Mouse (Mus musculus): Measurements from ENCODE around the gene Etv5.

Gene Etv5

DNA sequence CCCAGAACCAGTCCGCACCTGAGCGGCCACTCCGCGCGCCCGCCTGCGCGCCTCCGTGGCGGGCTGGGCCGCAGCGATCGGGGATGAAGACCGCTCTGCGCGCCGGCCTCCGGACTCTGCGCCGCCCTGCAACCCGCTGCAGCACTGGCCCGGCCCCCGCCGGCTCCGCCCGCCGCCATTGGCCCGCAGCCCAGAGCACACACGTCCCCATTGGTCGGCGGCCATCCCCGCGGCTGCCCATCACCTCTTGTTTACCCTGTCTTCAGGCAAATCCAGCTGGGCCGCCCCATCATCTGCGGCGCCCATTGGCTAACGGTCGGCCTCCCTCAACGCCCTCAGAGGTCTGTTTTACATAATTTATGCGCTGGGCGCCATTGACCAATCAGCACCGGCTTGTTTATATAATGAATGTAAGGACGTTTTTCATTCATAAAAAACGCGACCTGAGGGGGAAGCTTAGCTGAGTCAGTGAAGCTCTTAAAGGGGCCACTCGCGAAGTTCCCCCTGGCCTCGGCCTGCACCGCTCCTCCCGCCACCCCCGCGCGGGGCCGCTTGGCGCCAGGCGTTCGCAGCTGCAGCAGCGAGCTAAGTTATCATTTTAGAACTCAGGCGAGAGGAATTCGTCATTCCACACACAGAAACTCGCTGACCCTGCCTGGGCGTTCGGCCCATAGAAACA, at the start of gene Etv5:
TSS of gene Etv5 (minus strand) at position 221 of the 679 bp plus-strand sequence.
- peak; percentile 93 for ATAC-seq (ENCODE audit: low TSS enrichment)

GRCm38 (mm10) chr16:22483900-22484299, 44.4 kb upstream of the Etv5 start:
- peak; percentile 75 for ATAC-seq (ENCODE audit: low TSS enrichment)

- ATAC-seq (ENCODE audit: low TSS enrichment) = no peak
Measured at GRCm38 (mm10) chr16:22479322-22479721, 39.8 kb upstream of the Etv5 start.

- no peak for ATAC-seq (ENCODE audit: low TSS enrichment)
Measured at GRCm38 (mm10) chr16:22471728-22472127, 32.2 kb upstream of the Etv5 start.

GRCm38 (mm10) chr16:22469385-22469784, 29.9 kb upstream of the Etv5 start:
- ATAC-seq (ENCODE audit: low TSS enrichment) = no peak

DNA sequence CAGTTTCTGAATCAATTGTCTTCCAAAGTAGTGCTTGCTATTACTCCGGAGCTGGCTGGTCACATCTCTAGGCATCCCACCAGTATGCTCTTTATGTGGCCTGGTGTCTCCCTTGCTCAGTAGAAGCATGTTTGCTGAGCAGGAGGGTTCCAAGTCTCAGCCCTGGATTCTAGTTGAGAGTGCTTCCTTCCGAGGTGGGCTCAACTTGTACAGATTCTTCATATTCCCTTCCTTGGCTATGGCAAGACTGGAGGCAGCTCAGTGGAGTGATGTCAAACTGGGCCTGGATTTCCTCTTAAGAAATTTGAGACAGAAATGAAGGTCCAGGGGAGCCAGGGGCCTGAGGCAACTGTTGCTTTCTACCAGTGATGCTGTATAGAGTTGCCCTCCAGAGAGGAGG, 27.6 kb upstream of the Etv5 start:
- ATAC-seq (ENCODE audit: low TSS enrichment) = no peak

GRCm38 (mm10) chr16:22466381-22466780, 26.9 kb upstream of the Etv5 start:
- ATAC-seq (ENCODE audit: low TSS enrichment) = no peak

GRCm38 (mm10) chr16:22462220-22462619, 22.7 kb upstream of the Etv5 start:
- peak; percentile 84 for ATAC-seq (ENCODE audit: low TSS enrichment)

DNA sequence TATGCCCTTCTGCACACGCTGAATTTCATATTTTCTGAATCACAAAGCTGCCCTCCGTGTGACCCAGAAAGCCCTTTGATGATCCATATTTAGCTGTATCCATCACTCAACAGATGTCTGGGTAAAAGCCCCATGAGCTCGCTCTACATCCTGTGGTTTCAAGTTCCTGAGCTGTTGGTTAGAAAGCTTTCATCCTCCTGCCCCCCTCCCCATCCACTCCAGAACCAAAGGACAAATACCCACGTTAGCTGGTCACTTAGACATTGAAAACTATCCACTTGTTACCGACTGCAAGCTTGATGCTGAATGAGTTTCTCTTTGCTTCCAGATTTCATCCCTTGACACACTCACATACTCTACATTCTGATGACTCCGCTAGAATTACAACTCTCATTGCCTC, 22.2 kb upstream of the Etv5 start:
- ATAC-seq (ENCODE audit: low TSS enrichment) = no peak

DNA sequence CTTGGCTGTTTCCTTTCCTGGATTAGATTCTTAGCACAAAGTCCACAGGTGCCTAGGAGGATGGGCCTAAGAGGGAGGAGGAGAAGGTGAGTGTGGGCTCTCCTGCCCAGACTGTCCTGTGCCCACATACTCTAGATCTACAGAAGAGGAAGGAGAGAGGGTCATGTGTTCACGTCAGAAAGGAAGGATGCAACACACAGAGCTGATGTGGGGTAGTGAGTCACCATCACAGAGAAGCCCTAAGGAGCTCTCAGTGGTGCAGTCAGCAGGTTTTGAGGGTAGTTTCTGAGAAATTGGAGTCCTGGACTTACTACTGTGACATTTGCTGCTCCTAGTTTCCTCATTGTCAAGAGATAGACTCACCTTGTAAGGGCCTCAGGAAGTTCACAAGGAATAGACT, 21.4 kb upstream of the Etv5 start:
- no peak for ATAC-seq (ENCODE audit: low TSS enrichment)

DNA sequence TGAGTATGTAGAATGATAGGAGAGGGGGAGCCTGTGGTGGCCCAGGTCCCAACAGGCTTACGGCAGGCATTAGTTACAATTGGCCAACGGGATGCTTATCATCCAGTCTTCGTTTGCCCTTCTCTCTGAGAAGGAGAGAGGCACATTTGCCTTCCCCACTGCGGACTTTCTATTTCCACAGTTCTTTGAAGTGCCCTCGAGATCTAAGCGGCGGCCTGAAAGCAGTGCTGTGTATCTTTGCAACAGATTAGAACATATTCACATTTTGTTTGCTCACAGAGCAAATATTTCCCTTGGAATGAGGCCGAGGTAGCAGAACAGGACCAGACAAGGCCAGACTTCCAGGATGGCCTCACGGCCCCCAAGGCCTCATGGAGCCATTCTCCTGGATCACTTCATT, 12.6 kb upstream of the Etv5 start:
- no peak for ATAC-seq (ENCODE audit: low TSS enrichment)

DNA sequence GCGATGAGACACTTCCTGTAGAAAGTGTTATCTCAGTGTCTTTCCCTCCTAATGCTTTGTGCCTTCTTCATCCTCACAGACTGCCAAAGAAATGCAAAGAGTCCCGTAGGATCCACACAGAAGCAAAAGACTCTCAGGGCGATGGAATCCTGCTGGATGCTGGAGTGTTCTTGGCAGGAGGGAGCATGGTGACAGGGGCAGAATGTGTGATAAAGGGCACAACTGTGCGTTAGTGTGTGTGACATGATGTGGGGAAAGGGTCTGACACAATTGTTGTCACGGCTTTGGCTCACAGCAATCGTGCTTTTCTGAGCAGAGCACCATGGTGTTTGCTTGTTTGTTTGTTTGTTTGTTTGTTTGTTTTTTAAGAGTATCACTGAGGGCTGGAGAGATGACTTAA, 8.6 kb upstream of the Etv5 start:
- ATAC-seq (ENCODE audit: low TSS enrichment) = no peak

DNA sequence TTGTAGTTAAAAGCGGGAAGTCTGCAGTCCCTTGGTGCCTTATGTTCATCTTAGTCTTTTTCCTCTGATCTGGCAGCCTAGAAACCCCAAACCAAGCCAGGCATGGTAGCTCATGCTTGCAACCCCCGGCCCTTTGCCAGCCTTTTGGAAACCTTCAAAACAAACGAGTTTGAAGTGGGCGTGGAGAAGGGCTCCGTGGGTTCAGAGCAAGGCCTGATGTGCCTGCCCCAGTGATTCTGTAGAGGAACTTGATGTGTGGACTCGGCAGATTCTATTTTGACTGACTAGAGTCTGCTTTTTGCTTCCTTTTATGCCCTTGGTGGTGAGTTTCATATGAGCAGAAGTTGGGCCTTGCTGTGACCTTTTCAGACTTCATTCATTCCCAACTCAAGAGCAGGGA, 5.3 kb upstream of the Etv5 start:
- ATAC-seq (ENCODE audit: low TSS enrichment) = no peak

- no peak for ATAC-seq (ENCODE audit: low TSS enrichment)
Measured at GRCm38 (mm10) chr16:22442202-22442601, 2.7 kb upstream of the Etv5 start.

DNA sequence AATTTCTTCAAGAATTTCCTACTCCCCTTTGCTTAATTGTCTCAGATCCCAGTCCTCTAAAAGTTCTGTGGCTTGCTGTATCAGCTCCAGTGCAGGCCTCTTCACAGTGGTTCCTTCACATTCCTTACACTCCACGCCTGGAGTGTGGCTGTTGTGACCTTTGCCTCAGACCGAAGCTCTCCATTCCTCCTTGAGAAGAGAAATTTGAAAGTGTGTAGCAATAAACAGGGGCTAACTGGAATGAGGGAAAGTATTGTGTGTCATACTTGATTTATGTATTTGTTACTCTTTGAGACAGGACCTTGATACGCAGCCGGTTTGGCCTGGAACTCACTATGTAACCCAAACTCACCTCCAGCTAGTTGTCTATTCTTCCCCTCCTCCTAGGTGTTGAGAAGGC, 1.8 kb upstream of the Etv5 start:
- ATAC-seq (ENCODE audit: low TSS enrichment) = no peak

GRCm38 (mm10) chr16:22440269-22440668, 750 bp upstream of the Etv5 start:
- peak; percentile 26 for ATAC-seq (ENCODE audit: low TSS enrichment)

DNA sequence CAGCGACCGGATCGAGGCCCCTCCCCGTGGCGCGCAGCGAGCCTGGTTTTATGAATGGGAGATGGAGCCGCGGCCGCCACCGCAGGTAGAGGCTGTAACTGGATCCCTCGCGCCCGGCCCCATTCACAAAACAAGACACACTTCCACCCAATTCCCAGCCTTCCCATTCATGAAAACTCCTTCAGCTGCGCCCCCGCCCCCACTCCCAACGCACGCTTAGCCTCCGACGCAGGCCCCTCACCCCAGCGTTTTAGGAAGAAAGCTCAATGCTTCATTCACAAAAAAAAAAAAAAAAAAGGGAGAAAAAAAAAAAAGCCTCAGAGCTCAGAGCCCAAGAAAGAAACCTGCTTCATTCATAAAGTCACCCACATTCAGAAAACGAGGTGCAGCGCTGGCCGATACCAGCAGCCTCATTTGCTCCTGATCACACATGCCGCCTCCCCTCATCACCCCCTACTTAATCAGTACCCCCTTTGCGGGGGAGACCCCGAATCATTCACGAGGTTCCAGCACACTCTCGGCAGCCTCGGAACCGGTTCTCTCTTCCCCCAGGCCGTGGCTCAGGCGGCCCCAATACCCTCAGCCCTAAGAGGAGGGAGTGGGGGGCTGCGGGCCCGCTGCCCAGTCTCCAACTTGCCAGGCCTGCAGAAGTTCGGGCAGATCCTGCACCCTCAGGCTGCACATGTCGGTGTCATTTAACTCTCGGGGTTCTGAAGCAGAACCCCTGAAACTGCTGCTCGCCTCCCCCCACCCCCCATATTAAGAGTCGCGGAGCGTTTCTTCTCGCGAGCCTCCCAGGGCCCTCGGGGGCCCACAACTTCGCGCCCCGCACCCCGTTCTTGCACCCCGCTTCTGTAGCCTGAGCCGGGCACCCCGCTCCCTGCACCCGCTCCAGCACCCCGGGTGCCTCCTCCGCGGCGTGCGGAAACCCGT, 812 bp downstream of the Etv5 start:
- ATAC-seq (ENCODE audit: low TSS enrichment) = peak; percentile 29

DNA sequence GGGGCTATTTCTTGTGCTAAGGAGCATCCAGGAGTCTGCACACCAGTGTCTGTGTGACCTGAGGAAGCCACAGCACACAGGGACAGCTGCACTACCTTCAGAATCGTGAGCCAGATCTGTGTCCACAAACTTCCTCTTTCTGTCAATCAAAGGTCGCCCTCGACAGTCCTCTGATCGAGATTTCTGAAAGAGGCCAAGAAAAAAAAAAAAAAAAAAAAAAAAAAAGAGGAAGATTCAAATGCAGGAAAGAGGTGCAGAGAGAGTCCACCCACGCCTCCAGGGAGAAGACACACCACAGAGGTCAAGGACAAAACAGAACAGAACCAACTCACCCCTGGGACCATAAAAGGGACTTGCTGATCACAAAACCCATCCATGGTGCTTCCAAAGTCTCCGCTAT, 3.4 kb downstream of the Etv5 start:
- no peak for ATAC-seq (ENCODE audit: low TSS enrichment)

DNA sequence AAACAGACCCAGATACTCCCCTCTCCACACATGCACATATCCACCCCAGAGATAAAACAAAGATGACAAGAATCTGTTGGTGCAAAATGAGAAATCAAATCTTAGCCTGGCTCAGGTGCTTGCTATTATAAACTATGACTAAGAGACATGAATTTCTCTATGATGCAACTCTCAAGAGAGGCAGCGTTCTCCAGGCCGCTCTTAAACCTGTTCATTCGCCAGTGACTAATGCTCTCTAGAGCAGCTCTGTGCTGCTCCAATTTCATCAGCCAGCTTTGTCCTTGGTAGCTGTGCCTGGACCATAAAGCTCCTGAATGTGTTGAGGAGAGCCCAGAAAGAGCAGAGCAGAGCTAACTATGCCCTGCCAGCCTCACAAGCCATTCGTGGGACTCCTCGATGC, 5.0 kb downstream of the Etv5 start:
- 0 out of 2 replicates have a peak, but pooled peaks have one; percentile 15 for ATAC-seq (ENCODE audit: low TSS enrichment)

DNA sequence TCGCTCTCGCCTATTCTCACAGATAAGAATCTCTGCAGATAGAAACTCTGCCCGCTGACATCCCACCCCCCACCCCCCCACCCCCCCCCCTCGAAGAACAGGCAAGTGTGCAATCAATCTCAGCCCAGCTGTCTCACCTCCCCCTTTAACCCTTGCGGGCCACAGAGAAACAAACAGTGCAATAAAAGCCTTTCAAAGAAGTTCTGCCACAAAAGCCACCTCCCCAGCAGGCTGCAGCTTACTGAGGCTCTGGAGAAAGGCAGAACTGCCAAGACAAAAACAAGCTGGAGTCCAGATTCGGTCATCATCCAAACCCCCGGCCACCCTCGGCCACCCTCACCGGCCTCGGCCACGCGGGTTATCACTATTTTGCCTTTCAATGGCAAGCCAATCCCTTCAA, 5.6 kb downstream of the Etv5 start:
- ATAC-seq (ENCODE audit: low TSS enrichment) = no peak

DNA sequence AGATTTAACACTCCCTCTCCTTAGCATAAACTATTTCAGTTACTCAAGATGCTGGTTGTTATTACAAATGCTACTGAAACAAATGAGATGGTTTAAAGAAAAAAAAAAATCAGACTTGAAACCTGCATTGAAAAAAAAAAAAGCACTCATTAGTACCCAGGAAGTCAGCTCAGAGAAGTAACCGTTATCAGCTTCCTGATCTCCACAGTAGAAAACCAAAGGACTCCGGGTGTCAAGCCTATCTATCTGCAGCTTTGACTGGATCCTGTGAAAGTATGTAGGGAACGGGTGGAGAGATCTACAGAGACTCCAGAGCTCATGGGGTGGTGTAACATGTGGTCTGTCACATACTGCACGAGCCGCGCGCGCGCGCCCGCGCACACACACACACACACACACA, 7.7 kb downstream of the Etv5 start:
- ATAC-seq (ENCODE audit: low TSS enrichment) = no peak

- no peak for ATAC-seq (ENCODE audit: low TSS enrichment)
Measured at GRCm38 (mm10) chr16:22431335-22431734, 8.2 kb downstream of the Etv5 start.

All from frontal cortex, adult (tissue).